Mouse (Mus musculus) heart, postnatal 0 days (tissue): ENCODE measurements at regions not wholly inside any gene's neighbourhood (a gene's known extent, or its start where the extent isn't known, plus 50 kb on each side); places are given as distances from the start of the nearest gene placed in this dataset.

ENCODE experiments used
- ATAC-seq: fragments of 200-750 bp; cut with Nextera tagmentation; 2 replicates; pipeline ENCODE4 v1.8.0; 2017; ENCODE audit warnings: low read depth, moderate number of reproducible peaks, moderate library complexity; ENCODE audit not compliant: insufficient read depth
- DNase-seq: peaks from one replicate; pipeline ENCODE4 v3.0.0-alpha.2; 2016; ENCODE audit warnings: low spot score
- H3K27ac ChIP-seq: fragments of 300-500 bp; sonication (generic); 2 replicates; pipeline ENCODE4 v1.5.1; 2014; ENCODE audit warnings: low read depth, mild to moderate bottlenecking
- H3K27me3 ChIP-seq: fragments of 300-500 bp; sonication (generic); 2 replicates; pipeline ENCODE4 v1.6.1; 2014; ENCODE audit warnings: low read length, mixed read lengths; ENCODE audit not compliant: control insufficient read depth, insufficient read depth
- H3K36me3 ChIP-seq: fragments of 300-500 bp; sonication (generic); replicated peaks from 2 replicates; pipeline ENCODE4 v1.6.1; 2014; ENCODE audit warnings: low read length, mixed read lengths; ENCODE audit not compliant: control insufficient read depth, insufficient read depth
- H3K4me1 ChIP-seq: fragments of 300-500 bp; sonication (generic); 2 replicates; pipeline ENCODE4 v1.6.1; 2014; ENCODE audit warnings: antibody characterized with exemption; ENCODE audit not compliant: control insufficient read depth, insufficient read depth
- H3K4me2 ChIP-seq: fragments of 300-500 bp; sonication (generic); 2 replicates; pipeline ENCODE4 v1.6.1; 2014; ENCODE audit warnings: low read depth, mild to moderate bottlenecking, low read length, moderate library complexity
- H3K4me3 ChIP-seq: fragments of 300-500 bp; sonication (generic); 2 replicates; pipeline ENCODE4 v1.5.1; 2014; ENCODE audit warnings: low read depth, low read length
- H3K9ac ChIP-seq: fragments of 300-500 bp; sonication (generic); replicated peaks from 2 replicates; pipeline ENCODE4 v1.6.1; 2014; ENCODE audit warnings: low read depth, low read length, mixed read lengths
- H3K9me3 ChIP-seq: fragments of 300-500 bp; sonication (generic); replicated peaks from 2 replicates; pipeline ENCODE4 v1.6.1; 2016; ENCODE audit warnings: low read length; ENCODE audit not compliant: control insufficient read depth
- CTCF ChIP-seq: IDR thresholded peaks from 2 replicates; pipeline ENCODE4 v1.5.1; 2016; ENCODE audit warnings: antibody characterized with exemption, control low read depth, low read depth
- EP300 ChIP-seq: IDR thresholded peaks from 2 replicates; pipeline ENCODE4 v1.6.1; 2016; ENCODE audit warnings: antibody characterized with exemption, low read depth
- WGBS: fragments of 180-500 bp; shearing (Covaris S2); extraction: QIAGEN DNeasy Blood & Tissue Kit; methylation state at CpG from one replicate; pipeline ENCODE4 v1.1.7; 2014; 5-methylcytosine and 5-hydroxymethylcytosine counted together

DNA sequence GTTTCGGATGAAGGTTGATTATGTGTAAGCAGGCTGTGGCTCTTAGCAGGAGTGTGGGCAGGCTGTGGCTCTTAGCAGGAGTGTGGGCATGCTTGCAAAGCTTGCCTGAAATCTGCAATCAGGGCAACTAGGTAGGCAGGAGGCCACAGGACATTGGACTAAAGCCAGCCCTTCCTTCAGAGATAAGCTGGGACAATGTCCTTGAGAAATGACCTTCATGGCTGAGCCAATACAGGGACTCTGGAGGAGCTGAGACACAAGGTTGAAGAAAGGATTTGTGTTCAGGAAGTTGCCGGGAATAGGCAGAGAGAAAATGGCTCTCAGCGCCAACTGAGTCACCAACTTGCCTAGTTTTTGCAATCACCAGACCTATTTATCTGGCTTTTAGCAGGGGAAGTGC is 77.3 kb upstream of the Syt6 start:
- ATAC-seq (no peak), DNase-seq (no peak)
- TF ChIP-seq EP300 = no peak
- no peak for TF ChIP-seq CTCF
- Histone ChIP-seq H3K9me3 (no peaks in the 10 kb centered on the region), H3K27ac (no peak overlapping the region), H3K4me3 (no peak overlapping the region), H3K36me3 (no peaks in the 10 kb centered on the region), H3K27me3 (no peaks in the 10 kb centered on the region), H3K4me1 (no peaks in the 10 kb centered on the region), H3K9ac (no peak overlapping the region), H3K4me2 (no peak overlapping the region)
- 80% methylated on average over 3 of the region's 3 CpGs for WGBS

GRCm38 (mm10) chr3:103498458-103498857 is 76.6 kb upstream of the Syt6 start:
- TF ChIP-seq CTCF (no peak), EP300 (no peak)
- Histone ChIP-seq H3K9ac (no peak overlapping the region), H3K4me1 (no peaks in the 10 kb centered on the region), H3K4me2 (no peak overlapping the region), H3K4me3 (no peak overlapping the region), H3K36me3 (no peaks in the 10 kb centered on the region), H3K9me3 (no peaks in the 10 kb centered on the region), H3K27me3 (no peaks in the 10 kb centered on the region), H3K27ac (no peak overlapping the region)
- ATAC-seq (no peak), DNase-seq (no peak)
- WGBS = 86% methylated on average over 4 of the region's 4 CpGs

DNA sequence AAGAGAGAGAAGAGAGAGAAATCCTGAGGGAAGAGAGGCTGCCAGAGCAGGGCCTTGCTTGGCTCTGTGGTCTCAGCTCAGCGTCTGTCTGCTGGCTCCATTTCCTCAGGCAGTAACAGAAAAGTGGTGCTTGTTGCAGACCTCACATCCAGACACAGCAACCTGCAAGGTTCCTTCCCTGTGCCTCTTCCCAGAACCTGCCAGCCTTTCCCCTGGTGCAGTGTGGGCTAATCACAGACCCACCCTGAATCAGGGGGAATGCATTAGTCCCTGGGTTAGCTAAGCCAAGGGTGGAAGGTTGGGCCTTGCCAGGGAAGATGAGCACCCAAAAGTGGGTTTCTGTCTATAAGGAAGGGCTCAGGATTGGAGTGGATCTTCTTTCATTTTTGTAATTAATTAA is 75.2 kb upstream of the Syt6 start:
- Histone ChIP-seq H3K9me3 (no peaks in the 10 kb centered on the region), H3K9ac (no peak overlapping the region), H3K27me3 (no peaks in the 10 kb centered on the region), H3K4me2 (no peak overlapping the region), H3K4me3 (no peak overlapping the region), H3K4me1 (no peaks in the 10 kb centered on the region), H3K36me3 (no peaks in the 10 kb centered on the region), H3K27ac (no peak overlapping the region)
- 32% methylated on average over 1 of the region's 1 CpGs for WGBS
- DNase-seq (no peak), ATAC-seq (no peak)
- TF ChIP-seq CTCF (no peak), EP300 (no peak)

DNA sequence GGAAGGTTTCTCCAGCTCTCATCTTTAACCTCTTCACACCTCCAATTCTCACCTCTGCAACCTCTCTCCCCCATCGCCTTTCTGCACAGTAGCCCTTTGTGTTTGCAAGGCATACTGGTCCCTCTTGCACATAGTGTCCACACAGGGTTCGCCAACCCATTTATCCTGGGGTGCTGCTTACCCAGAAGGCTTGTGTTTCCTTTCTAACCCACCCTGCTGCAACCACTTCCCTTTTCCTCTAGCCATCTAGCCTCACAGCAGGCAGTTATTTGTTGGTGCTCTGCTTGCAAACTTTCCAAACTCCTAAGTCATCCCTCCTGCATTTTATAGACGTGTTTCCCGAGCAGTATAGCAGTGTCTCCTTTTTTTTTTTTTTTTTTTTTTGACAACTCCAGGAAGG is 74.7 kb upstream of the Syt6 start:
- TF ChIP-seq EP300 (no peak), CTCF (no peak)
- no peaks in the 10 kb centered on the region for H3K4me1 ChIP-seq
- 67% methylated on average over 4 of the region's 4 CpGs for WGBS
- H3K4me2 ChIP-seq = no peak overlapping the region
- DNase-seq (no peak), ATAC-seq (no peak)
- H3K27me3 ChIP-seq = no peaks in the 10 kb centered on the region
- H3K27ac ChIP-seq = no peak overlapping the region
- H3K36me3 ChIP-seq = no peaks in the 10 kb centered on the region
- no peak overlapping the region for H3K4me3 ChIP-seq
- H3K9ac ChIP-seq = no peak overlapping the region
- no peaks in the 10 kb centered on the region for H3K9me3 ChIP-seq

DNA sequence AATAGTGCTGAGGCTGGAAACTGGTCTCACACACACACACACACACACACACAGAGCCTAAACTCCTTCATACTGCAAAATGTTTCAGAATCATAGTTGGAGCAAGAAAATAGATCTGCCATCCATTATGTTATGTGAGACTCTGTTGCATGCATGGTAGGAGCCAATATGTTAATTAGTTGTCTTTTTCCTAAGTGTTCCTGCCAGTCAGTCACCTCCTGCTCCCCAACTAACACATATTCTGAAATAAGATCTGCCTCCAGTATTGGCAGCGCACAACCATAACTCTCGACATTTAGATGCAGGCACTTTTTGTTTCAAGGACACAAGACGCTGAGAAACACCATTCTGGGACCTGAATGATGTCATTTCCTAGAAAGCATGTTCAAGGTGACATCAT is 70.9 kb upstream of the Syt6 start:
- 67% methylated on average over 3 of the region's 3 CpGs for WGBS
- no peak overlapping the region for H3K4me3 ChIP-seq
- no peak overlapping the region for H3K4me2 ChIP-seq
- TF ChIP-seq CTCF = no peak
- no peak for TF ChIP-seq EP300
- no peaks in the 10 kb centered on the region for H3K27me3 ChIP-seq
- H3K9me3 ChIP-seq = no peaks in the 10 kb centered on the region
- ATAC-seq (no peak), DNase-seq (no peak)
- no peaks in the 10 kb centered on the region for H3K4me1 ChIP-seq
- no peak overlapping the region for H3K27ac ChIP-seq
- no peaks in the 10 kb centered on the region for H3K36me3 ChIP-seq
- no peak overlapping the region for H3K9ac ChIP-seq

DNA sequence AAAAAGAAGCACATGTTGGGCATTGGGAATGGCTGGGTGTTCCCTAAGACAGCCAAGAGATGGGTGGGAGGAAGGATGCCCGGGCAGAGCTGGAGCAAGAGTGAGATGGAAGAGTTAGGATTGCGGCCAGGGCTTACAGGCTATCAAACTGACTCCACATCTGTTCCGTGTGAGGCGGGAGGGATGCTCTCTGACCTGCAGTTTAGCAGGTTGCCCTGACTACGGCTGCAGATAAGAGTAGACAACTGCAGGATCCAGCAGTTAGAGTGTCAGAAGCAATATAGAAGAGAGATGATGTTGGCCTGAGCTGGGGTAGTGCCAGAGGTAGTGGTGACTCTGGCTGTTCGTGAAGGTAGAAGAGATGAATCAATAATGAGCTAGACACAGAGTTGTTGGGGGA is 61.6 kb upstream of the Syt6 start:
- no peaks in the 10 kb centered on the region for H3K36me3 ChIP-seq
- TF ChIP-seq CTCF (no peak), EP300 (no peak)
- no peak overlapping the region for H3K27ac ChIP-seq
- H3K9ac ChIP-seq = no peak overlapping the region
- WGBS = 46% methylated on average over 6 of the region's 6 CpGs
- H3K27me3 ChIP-seq = no peaks in the 10 kb centered on the region
- no peaks in the 10 kb centered on the region for H3K4me1 ChIP-seq
- H3K4me3 ChIP-seq = no peak overlapping the region
- no peaks in the 10 kb centered on the region for H3K9me3 ChIP-seq
- no peak overlapping the region for H3K4me2 ChIP-seq
- ATAC-seq (no peak), DNase-seq (no peak)
